Mouse (Mus musculus): ENCODE measurements around the gene Nrg4. TPM values are rescaled to one million over a fixed set of nuclear protein-coding genes. Genes with fewer than 3 reads are reported as not detected.

Nrg4 gene
- polyA plus RNA-seq, 1 experiment from 2014 or later, result 0.60 TPM

DNA sequence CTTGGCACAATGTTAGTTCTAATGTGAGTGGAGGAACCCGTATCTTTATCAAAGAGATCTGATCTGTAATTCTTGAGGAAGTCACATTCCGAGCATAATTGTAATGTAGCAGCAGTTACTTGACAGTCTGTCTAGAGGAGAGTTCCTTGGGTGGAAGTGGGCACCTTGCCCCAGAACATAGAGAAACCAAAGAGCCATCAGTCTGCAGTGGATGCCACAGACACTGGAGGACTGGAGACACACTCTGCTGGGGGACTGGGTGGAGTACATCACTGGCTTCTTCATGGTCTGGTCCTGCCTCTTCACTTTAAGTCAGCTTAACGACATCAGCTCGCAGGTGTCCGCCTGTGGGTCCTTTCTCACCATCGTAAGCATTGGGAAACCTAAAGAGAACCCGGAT, 17.5 kb upstream of the Nrg4 start:
- Histone ChIP-seq H3K4me1 (replicated peaks) (no peaks in the 10 kb centered on the region), H3K9ac (no peak overlapping the region), H3K36me3 (no peaks in the 10 kb centered on the region), H3K4me2 (no peak overlapping the region), H3K27me3 (no peaks in the 10 kb centered on the region), H3K4me3 (replicated peaks) (no peak overlapping the region), H3K27ac (no peak overlapping the region), H3K9me3 (replicated peaks) (no peaks in the 10 kb centered on the region)
- DNase-seq, result no peak
- ATAC-seq (ENCODE audit: low read depth), result no peak
- 66% methylated on average over 7 of the region's 7 CpGs for WGBS (ENCODE audit: insufficient replicate concordance)

GRCm38 (mm10) chr9:55332949-55333348, 6.3 kb upstream of the Nrg4 start:
- DNase-seq, result no peak
- ATAC-seq (ENCODE audit: low read depth), result no peak
- 29% methylated on average over 7 of the region's 7 CpGs for WGBS (ENCODE audit: insufficient replicate concordance)

DNA sequence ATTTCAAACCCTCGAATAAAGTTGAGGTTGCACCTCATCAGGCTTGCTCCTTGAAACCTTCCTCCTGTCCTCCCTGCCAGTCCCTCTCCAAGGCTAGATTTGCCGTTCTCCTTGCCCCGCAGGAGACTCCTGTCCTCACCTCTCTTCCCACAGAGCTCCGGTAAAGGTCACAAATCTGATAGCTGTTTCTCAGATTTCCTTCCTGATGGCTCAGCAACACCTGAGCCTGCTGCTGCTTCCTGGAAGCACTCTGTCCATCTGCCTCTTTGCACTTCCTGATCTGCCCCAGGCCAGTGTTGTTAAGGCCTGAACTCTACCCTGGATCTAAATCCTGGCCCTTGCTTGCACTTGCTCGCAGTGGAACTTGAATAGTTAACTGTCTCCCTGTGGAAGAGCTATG, 5.8 kb upstream of the Nrg4 start:
- H3K36me3 ChIP-seq, result no peaks in the 10 kb centered on the region
- H3K4me3 ChIP-seq (replicated peaks), result no peak overlapping the region
- H3K4me1 ChIP-seq (replicated peaks), result peaks cover 1% of the 10 kb centered on the region
- ATAC-seq (ENCODE audit: low read depth), result no peak
- WGBS (ENCODE audit: insufficient replicate concordance), result 25% methylated on average over 5 of the region's 5 CpGs
- H3K9ac ChIP-seq, result no peak overlapping the region
- H3K27me3 ChIP-seq, result peaks cover 55% of the 10 kb centered on the region
- no peak for DNase-seq
- H3K4me2 ChIP-seq, result no peak overlapping the region
- no peak overlapping the region for H3K27ac ChIP-seq
- no peaks in the 10 kb centered on the region for H3K9me3 ChIP-seq (replicated peaks)

More at GRCm38 (mm10) chr9:55332949-55333348, 6.3 kb upstream of the Nrg4 start:
- Histone ChIP-seq H3K4me2 (no peak overlapping the region), H3K27me3 (peaks cover 50% of the 10 kb centered on the region), H3K4me1 (replicated peaks) (no peaks in the 10 kb centered on the region), H3K9me3 (replicated peaks) (no peaks in the 10 kb centered on the region), H3K4me3 (replicated peaks) (no peak overlapping the region), H3K36me3 (no peaks in the 10 kb centered on the region), H3K27ac (no peak overlapping the region), H3K9ac (no peak overlapping the region)

DNA sequence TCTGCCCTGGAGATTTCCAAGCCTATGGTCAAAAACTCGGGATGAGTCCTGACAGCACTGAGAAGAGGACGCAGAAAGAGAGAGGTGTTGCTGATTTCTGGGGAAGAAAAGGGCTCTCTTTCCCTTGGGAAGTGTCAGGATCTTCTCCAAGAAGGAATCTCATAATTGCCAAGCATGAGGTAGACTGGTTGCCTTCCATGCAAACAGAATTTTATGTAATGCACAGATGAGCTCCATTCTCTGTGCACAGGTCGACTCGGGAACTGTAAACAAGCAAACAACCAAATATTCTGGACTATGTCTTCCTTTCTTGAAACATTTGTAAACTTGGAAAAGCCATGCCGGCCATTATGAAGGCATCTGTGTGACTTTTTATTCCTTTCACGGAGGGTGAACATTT, 2.8 kb upstream of the Nrg4 start:
- Histone ChIP-seq H3K4me2 (no peak overlapping the region), H3K27me3 (peaks cover 85% of the 10 kb centered on the region), H3K9ac (no peak overlapping the region), H3K27ac (no peak overlapping the region), H3K4me1 (replicated peaks) (peaks cover 9% of the 10 kb centered on the region), H3K4me3 (replicated peaks) (no peak overlapping the region), H3K9me3 (replicated peaks) (no peaks in the 10 kb centered on the region), H3K36me3 (no peaks in the 10 kb centered on the region)
- DNase-seq (no peak), ATAC-seq (ENCODE audit: low read depth) (no peak)
- 59% methylated on average over 6 of the region's 6 CpGs for WGBS (ENCODE audit: insufficient replicate concordance)

DNA sequence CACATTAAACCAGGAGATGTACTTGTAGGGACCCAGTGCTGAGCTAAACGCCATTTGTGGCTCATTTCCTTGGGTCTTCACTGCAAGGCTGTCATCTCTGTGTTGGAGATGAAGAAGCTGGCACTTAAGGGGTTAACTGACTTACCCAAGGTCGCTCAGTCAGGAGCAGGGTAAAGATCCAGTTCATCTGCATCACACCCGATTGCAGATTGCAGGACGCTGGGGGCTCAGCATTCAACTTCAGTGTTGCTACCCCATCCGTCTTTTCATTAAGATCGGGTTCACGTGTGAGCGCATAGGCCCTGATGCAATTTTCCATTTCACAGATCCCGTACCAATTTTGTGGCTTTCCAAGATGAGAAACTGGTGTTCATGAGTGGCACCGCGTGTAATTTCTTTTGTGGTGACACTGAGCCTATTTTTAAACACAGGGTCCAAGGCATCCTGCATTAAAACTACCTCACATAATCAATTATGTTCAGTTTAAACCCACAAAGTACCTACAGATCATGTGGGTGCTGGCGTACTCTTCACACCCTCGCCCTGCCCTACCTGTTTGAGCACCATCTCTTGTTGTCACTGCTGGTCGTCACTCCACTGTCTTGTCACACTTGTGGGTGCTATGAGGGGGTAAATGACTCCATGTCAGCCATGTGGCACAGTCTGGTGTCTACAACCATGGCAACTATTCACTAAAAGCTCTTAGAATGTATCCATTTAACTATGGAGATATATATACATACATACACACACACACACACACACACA, 1.7 kb upstream of the Nrg4 start:
- Histone ChIP-seq H3K4me3 (replicated peaks) (no peak overlapping the region), H3K4me2 (no peak overlapping the region), H3K4me1 (replicated peaks) (peaks cover 9% of the 10 kb centered on the region), H3K36me3 (no peaks in the 10 kb centered on the region), H3K27ac (no peak overlapping the region), H3K9ac (no peak overlapping the region), H3K9me3 (replicated peaks) (no peaks in the 10 kb centered on the region), H3K27me3 (peaks cover 93% of the 10 kb centered on the region)
- WGBS (ENCODE audit: insufficient replicate concordance), result 23% methylated on average over 14 of the region's 14 CpGs
- ATAC-seq (ENCODE audit: low read depth) (no peak), DNase-seq (no peak)

- peaks cover 93% of the 10 kb centered on the region for H3K27me3 ChIP-seq
- H3K9me3 ChIP-seq (replicated peaks), result no peaks in the 10 kb centered on the region
- ATAC-seq (ENCODE audit: low read depth) (no peak), DNase-seq (no peak)
- H3K36me3 ChIP-seq, result no peaks in the 10 kb centered on the region
- peak overlapping the region; percentile 64 for H3K4me3 ChIP-seq (replicated peaks)
- H3K4me2 ChIP-seq, result peak overlapping the region; percentile 77
- H3K4me1 ChIP-seq (replicated peaks), result peaks cover 9% of the 10 kb centered on the region
- no peak overlapping the region; the same call in 1 of the 2 replicates for H3K9ac ChIP-seq
- no peak overlapping the region for H3K27ac ChIP-seq
- under 1% methylated on average over 13 of the region's 13 CpGs for WGBS (ENCODE audit: insufficient replicate concordance)
These were observed 581 bp upstream of the Nrg4 start for GRCm38 (mm10) chr9:55327234-55327615.

DNA sequence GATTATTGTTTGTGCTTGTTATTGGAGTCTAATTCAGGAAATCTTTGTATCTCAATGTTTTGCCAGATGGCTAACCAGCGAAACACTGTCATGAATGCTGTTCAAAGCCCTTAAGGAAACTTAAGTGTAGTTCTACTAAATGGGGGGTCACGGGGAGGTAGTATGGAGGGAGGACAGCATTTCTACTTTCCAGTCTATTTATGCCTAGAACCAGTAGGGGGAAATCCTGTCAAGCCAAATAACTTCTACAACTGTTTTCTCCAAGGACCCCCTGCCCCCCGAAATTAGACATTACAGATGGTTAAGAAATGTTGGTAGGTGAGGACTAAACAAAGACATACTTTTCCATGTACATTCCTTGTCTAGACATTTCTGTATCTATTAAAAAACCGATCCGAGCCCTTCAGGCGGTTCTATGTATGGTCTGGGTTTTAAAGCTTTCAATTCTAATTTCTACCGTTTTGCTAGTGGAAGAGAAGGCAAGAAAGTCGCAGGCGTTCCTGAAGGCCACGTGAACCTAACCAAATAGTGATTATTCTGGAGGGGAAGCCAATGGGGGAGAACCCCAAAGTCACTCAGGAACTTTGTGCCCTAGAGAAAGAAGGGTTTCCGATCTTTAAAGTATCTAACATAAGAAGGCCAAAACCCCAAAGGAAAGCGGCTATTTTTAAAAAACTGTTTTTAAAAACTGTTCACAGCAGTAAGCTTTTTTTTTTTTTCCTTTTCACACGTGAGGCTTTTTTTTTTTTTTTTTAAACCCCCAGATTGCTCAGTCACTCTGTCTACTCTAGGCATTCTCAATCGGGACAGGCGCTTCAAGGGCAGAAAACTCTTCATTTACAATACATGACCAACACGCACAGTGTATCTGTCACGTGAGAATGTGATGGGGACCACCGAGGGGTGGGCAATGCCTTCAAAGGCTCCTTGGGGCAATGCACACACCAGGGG, 805 bp downstream of the Nrg4 start:
- Histone ChIP-seq H3K27me3 (peaks cover 84% of the 10 kb centered on the region), H3K4me3 (replicated peaks) (peak overlapping the region; percentile 64), H3K27ac (no peak overlapping the region), H3K4me1 (replicated peaks) (peaks cover 9% of the 10 kb centered on the region), H3K9me3 (replicated peaks) (no peaks in the 10 kb centered on the region), H3K9ac (peak overlapping the region; percentile 65), H3K36me3 (no peaks in the 10 kb centered on the region), H3K4me2 (peak overlapping the region; percentile 77)
- 14% methylated on average over 18 of the region's 18 CpGs for WGBS (ENCODE audit: insufficient replicate concordance)
- no peak for DNase-seq
- ATAC-seq (ENCODE audit: low read depth), result no peak

GRCm38 (mm10) chr9:55325061-55325460, 1.6 kb downstream of the Nrg4 start:
- Histone ChIP-seq H3K27ac (no peak overlapping the region), H3K4me2 (no peak overlapping the region), H3K4me1 (replicated peaks) (peaks cover 9% of the 10 kb centered on the region), H3K36me3 (no peaks in the 10 kb centered on the region), H3K9ac (no peak overlapping the region), H3K4me3 (replicated peaks) (no peak overlapping the region), H3K27me3 (peaks cover 77% of the 10 kb centered on the region), H3K9me3 (replicated peaks) (no peaks in the 10 kb centered on the region)
- no peak for ATAC-seq (ENCODE audit: low read depth)
- DNase-seq, result no peak
- 45% methylated on average over 1 of the region's 1 CpGs for WGBS (ENCODE audit: insufficient replicate concordance)

GRCm38 (mm10) chr9:55324516-55324915, 2.1 kb downstream of the Nrg4 start:
- H3K9ac ChIP-seq, result no peak overlapping the region
- H3K4me2 ChIP-seq, result no peak overlapping the region
- no peak for DNase-seq
- no peak overlapping the region for H3K4me3 ChIP-seq (replicated peaks)
- H3K27me3 ChIP-seq, result peaks cover 75% of the 10 kb centered on the region
- no peak overlapping the region for H3K27ac ChIP-seq
- ATAC-seq (ENCODE audit: low read depth), result no peak
- WGBS (ENCODE audit: insufficient replicate concordance), result 45% methylated on average over 10 of the region's 10 CpGs
- H3K36me3 ChIP-seq, result no peaks in the 10 kb centered on the region
- H3K9me3 ChIP-seq (replicated peaks), result no peaks in the 10 kb centered on the region
- H3K4me1 ChIP-seq (replicated peaks), result peaks cover 9% of the 10 kb centered on the region

DNA sequence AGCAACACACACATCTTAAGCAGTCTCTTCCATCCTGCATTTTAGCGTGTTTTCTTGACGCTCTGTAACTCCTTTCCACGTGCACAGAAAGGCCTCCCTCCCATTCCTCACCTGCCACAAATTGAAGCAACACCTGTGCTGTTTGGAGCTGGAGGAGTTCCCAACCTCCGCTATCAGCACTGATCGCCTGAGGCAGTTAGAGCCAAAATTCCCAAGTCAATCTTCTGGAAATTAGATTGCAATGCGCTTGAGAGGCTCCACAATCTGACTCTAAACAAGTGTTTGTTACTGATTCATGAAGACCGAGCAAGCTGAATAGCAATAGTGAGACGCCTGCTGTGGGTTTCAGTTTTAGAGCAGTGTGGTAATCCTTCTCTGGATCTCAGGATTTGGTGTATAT, 2.6 kb downstream of the Nrg4 start:
- Histone ChIP-seq H3K9me3 (replicated peaks) (no peaks in the 10 kb centered on the region), H3K27me3 (peaks cover 72% of the 10 kb centered on the region), H3K27ac (no peak overlapping the region), H3K4me2 (no peak overlapping the region), H3K4me1 (replicated peaks) (peaks cover 9% of the 10 kb centered on the region), H3K4me3 (replicated peaks) (no peak overlapping the region), H3K9ac (no peak overlapping the region), H3K36me3 (no peaks in the 10 kb centered on the region)
- 46% methylated on average over 8 of the region's 8 CpGs for WGBS (ENCODE audit: insufficient replicate concordance)
- ATAC-seq (ENCODE audit: low read depth) (no peak), DNase-seq (no peak)

- no peaks in the 10 kb centered on the region for H3K9me3 ChIP-seq (replicated peaks)
These were observed 4.0 kb downstream of the Nrg4 start for GRCm38 (mm10) chr9:55322641-55323040.

More at GRCm38 (mm10) chr9:55322641-55323040, 4.0 kb downstream of the Nrg4 start:
- H3K9ac ChIP-seq, result no peak overlapping the region
- 51% methylated on average over 1 of the region's 1 CpGs for WGBS (ENCODE audit: insufficient replicate concordance)
- no peak overlapping the region for H3K27ac ChIP-seq
- H3K4me1 ChIP-seq (replicated peaks), result peaks cover 9% of the 10 kb centered on the region
- H3K4me3 ChIP-seq (replicated peaks), result no peak overlapping the region
- no peak for ATAC-seq (ENCODE audit: low read depth)
- H3K36me3 ChIP-seq, result no peaks in the 10 kb centered on the region
- H3K27me3 ChIP-seq, result peaks cover 57% of the 10 kb centered on the region
- no peak for DNase-seq
- H3K4me2 ChIP-seq, result no peak overlapping the region

Data from liver, embryonic 13.5 days (tissue).